Comparison of ENCODE assay signal across 12 mouse cellular contexts in genomic region chrX:99243251-99243650, GRCm38 (mm10).
"Had no signal": no experiment of that assay in that cellular context is flagged by ENCODE, and none has a peak within 500 bp of the region (broad histone marks: within the 10 kb centered on the region; RNA-seq: fewer than 3 reads in every experiment).

No protein-coding gene starts in this region.

- DNase-seq: kidney, postnatal 25 days; layer of hippocampus, adult 9-11 months; layer of hippocampus, postnatal 36 days; liver; liver, embryonic 13.5 days; liver, postnatal 0 days; lung, postnatal 14 days; retina, postnatal 1 day; right cerebral cortex, postnatal 4 days; spleen, adult 18-20 months; thymus, adult 18-20 months; thymus, postnatal 14 days had no signal
